Mouse (Mus musculus): ENCODE results near the gene Castor1. TPM values are rescaled to one million over a fixed set of nuclear protein-coding genes. Genes with fewer than 3 reads are reported as not detected.
A peak's percentile ranks its signal among the peaks of the same experiment; 100 is the strongest.

Castor1 gene
- total RNA-seq, 2 experiments from 2014 or later, result 6.3 to 6.6 TPM

DNA sequence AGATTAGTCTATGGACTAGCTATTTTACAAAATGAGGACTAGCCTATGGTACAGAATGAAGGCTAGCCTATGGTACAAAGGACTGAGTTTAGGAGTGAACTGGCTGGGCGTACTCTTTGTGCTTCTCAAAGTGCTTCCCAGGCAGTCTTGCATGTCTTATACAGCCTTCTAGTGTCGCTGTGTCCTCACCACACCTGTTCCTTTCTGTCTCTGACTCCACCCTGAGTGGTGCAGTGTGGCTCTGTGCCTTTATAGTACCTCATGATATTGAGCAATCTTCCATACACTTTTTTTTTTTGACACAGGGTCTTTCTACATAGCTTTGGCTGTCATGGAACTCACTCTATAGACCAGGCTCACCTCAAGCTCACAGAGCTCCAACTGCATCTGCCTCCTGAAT is 13.4 kb downstream of the Castor1 start:
- no peak for DNase-seq (ENCODE audit: low spot score in 2 of 2)

- no peak for DNase-seq (ENCODE audit: low spot score in 2 of 2)
Observed at GRCm38 (mm10) chr11:4232644-4233043, 14.6 kb downstream of the Castor1 start.

GRCm38 (mm10) chr11:4235052-4235655 is 17.1 kb downstream of the Castor1 start:
- DNase-seq (ENCODE audit: low spot score in 2 of 2), result no peak

GRCm38 (mm10) chr11:4235665-4236545 is 17.9 kb downstream of the Castor1 start, which contains the start of gene Osm:
Gene Osm (plus strand): TSS chr11:4236420.
- DNase-seq (ENCODE audit: low spot score in 2 of 2), result no peak

- DNase-seq (ENCODE audit: low spot score in 2 of 2), result no peak
Observed at GRCm38 (mm10) chr11:4236546-4237067, 18.6 kb downstream of the Castor1 start.

GRCm38 (mm10) chr11:4237389-4237912 is 19.4 kb downstream of the Castor1 start:
- no peak for DNase-seq (ENCODE audit: low spot score in 2 of 2)

DNA sequence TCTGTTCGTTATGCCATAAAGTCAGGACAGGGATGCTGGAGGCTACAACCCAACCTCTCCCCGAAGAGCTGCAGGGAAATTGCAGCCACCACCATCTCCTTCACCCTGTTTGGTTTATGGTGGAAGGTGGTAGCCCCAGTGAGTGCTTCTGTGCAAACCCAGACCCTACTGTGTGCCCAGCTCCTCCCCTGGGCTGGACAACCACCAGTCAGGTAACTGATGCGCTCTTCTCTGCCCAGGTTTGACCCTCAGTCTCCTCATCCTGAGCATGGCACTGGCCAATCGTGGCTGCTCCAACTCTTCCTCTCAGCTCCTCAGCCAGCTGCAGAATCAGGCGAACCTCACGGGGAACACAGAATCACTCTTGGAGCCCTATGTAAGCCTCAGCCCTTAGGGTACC is 20.1 kb downstream of the Castor1 start:
- no peak for DNase-seq (ENCODE audit: low spot score in 2 of 2)

- no peak for DNase-seq (ENCODE audit: low spot score in 2 of 2)
Observed at GRCm38 (mm10) chr11:4239691-4240090, 21.7 kb downstream of the Castor1 start.

GRCm38 (mm10) chr11:4240151-4240550 is 22.1 kb downstream of the Castor1 start:
- DNase-seq (ENCODE audit: low spot score in 2 of 2), result no peak

DNA sequence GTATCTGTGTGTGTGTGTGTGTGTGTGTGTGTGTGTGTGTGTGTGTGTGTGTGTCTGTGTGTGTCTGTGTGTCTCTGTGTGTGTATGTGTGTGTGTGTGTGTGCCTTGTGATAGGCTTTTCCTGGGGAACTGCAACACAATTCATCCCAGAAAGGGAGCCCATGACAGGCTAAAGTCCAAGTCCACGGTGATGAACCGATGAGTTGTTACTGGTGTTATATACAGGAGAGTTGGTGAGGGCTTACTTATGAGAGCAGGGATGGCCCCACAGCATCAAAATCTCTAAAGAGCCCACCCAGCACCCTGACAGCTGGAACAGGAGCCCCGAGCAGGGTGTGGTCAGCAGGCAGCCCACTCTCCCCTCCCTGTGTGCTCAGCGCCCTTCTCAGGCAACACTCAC is 23.2 kb downstream of the Castor1 start:
- DNase-seq (ENCODE audit: low spot score in 2 of 2), result no peak

GRCm38 (mm10) chr11:4246126-4246525 is 28.1 kb downstream of the Castor1 start:
- DNase-seq (ENCODE audit: low spot score in 2 of 2), result no peak

DNA sequence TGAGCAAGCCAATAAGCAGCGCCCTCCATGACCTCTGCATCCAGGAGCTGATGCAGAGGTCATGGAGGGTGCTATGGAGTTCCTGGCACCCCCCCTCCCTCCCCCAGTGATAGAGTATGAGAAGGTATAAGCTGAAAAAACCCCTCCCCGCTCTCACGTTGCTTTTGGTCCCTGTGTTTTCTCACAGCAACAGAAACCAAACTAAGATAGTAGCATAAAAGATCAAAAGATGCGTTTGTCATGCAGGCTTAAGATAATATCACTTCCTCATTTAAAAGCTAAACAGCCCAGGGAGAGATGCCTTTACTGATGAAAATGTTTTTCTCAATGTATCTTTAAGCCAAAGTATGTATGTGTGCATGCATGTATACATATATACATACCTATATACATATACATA is 28.6 kb downstream of the Castor1 start:
- no peak for DNase-seq (ENCODE audit: low spot score in 2 of 2)

GRCm38 (mm10) chr11:4247201-4247959 is 29.4 kb downstream of the Castor1 start:
- no peak for DNase-seq (ENCODE audit: low spot score in 2 of 2)

DNA sequence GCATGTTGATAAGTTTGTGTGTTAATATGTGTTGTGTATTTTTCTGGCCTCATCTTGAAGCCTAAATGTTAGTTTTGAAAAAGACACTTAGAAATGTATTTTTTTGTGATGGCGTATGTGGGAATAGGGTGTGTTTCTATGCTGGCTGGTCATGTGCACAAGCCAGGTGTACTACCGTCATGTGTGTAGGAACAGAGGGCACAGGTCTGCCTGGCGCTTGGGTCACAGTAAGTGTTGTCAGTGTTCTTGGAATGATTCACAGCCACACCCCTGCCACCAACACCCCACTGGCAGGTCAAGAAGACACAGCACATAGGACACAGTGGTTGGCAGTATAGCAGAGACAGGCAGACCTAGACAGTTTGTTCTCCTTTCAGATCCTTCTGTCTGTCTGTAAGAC is 31.1 kb downstream of the Castor1 start:
- no peak for DNase-seq (ENCODE audit: low spot score in 2 of 2)

DNA sequence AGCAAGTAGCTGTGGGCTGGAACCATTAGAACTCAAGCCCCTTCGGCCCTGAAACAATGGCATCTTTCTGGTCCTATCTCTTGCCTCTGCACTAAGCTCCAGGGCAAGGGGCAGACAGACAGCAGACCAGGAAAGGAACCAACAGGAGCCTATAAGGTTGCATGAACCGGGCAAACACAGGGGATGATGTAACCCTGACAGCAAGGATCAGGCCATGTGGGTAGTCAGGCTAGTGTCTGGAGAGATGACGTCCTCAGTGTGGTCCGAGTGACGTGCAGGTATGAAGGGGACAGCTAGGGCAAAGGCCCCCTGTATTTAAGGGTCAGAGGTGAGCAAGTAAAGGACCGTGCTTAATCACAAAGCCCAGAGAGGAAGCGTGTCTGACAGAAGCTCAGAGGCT is 32.3 kb downstream of the Castor1 start:
- no peak for DNase-seq (ENCODE audit: low spot score in 2 of 2)

DNA sequence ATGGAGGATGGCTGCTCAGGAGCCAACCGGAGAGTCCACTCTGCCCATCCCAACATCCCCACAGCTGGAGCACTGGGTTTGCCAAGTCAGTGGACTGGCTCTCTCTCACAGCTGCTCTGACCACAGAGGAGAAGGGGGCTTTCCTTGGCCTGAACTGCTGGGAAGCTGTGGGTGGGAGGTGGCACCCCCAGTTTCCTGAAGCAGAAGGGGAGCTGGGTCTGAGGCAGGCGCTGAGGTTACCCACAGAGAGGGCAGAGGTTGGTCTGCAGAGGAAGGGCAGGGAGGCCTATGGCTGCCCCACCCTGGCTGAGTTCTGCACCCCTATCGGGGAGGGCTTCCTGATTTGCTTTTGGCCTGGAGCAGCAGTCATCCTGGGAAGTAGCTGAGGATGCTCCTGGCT is 33.4 kb downstream of the Castor1 start:
- DNase-seq (ENCODE audit: low spot score in 2 of 2), result no peak

DNA sequence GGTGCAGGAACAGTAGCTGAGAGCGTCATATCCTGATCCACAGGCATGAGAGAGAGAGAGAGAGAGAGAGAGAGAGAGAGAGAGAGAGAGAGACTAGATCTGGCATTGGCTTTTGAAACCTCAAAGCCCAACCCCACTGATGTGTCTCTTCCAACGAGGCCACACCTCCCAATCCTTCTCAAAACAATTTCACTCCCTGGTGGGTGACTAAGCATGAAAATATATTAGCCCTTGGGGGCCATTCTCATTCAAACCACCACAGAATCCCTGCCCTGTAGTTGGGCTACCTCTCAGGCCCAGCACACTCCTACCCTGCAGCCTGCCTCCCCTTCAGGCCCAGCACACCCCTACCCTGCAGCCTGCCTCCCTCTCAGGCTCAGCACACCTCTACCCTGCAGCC is 34.9 kb downstream of the Castor1 start:
- DNase-seq (ENCODE audit: low spot score in 2 of 2), result no peak

DNA sequence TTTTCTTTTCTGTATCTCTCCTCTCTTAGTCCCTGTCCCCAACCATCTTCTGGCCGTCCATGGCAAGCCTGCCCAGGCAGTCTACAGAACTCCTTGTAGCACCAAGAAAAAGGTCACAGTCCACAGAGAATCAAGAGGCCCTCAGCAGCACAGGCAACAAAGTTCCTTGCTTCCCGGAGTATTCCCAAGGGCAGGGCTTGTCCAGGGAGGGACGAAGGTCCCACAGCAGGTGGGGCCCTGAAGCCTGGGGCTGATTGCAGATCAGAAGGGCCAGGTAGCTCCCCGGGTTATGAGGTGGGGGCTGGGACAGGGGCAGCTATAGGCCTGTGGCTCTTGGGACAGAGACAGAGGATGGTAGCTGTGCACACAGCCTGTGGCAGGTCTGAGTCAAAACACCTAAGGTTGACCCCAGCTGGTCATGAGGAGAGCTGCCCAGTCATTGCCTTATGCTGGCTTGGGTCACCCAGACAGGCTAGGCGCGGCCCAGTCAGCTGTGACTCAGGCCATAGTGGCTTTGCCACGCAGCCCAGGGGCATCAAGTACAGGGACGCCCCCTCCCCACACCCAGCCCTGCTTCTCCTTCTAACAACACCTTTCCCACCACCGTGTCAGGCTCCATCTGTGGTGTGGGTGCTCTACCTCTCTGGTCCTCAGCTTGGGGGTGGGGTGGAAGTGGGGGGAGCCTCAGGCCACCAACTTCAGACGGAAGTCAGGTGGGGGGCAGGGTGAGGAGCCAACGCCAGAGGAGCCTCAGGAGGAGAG is 39.0 kb downstream of the Castor1 start, which contains the start of gene Lif:
Gene Lif (plus strand): TSS at position 712 of the 762 bp plus-strand sequence.
- DNase-seq (ENCODE audit: low spot score in 2 of 2), result no peak

DNA sequence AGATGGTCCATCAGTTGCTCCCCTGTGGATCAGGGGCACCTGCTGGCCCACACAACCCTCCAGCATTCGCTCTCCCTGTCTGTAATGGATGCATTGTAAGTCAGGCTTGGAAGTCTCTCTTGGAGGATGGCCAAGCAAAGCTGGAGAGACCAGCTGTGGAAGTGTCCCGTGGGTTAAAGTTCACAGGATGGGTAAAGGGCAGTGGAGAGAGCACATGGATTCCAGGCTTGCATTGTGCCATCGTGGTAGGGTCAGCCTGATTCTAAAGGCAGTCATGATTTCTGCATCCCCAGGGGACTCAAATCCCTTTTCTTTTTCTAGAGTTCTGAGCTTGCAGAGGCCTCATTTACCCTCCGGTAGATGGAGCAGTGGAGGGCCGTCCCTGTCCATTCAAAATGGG is 39.7 kb downstream of the Castor1 start:
- no peak for DNase-seq (ENCODE audit: low spot score in 2 of 2)

DNA sequence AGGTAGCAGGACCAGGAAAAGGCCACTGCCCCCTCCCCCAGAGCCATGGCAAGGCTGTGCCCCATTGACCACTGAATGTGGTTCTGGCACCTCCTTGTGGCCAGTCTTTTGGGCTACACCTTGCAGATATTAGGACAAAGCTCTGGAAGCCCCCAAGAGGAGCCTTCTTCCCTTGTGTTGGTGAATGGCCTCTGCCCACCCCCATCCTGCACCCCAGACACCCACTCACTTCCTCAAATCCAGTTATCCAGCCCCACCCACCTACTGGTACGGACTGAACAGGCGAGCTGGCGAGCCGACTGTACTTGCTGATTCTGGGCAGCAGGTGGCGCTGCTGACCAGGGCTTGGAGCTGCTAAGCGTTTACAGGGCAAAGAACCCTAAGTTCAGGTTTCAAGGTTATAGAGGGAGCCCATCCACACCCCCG is 40.6 kb downstream of the Castor1 start:
- DNase-seq (ENCODE audit: low spot score in 2 of 2), result peak; percentile 55 to 65
